Mouse (Mus musculus) gastrocnemius, postnatal 10 days (tissue): ENCODE measurements at regions not wholly inside any gene's neighbourhood (a gene's known extent, or its start where the extent isn't known, plus 50 kb on each side); places are given as distances from the start of the nearest gene placed in this dataset.
A peak's percentile ranks its signal among the peaks of the same experiment; 100 is the strongest.
"Not testable (repeated sequence)": the region's sequence is repeated elsewhere in the genome, so short reads cannot be mapped to it uniquely, and the experiment has no call there.

Experiments used
- DNase-seq: peaks from one replicate; pipeline ENCODE4 v3.0.0; 2021; ENCODE audit warnings: mixed read lengths
- microRNA-seq, 2 experiments: library from miRNA; unstranded; fragments of <30 nt; microRNA quantifications; one replicate each; pipeline ENCODE4 v1.2.0; 2021

- DNase-seq = peak; percentile 13
Measured at GRCm38 (mm10) chrX:103532620-103533199, 97.7 kb upstream of the Zcchc13 start.

- peak; percentile 21 for DNase-seq
Measured at GRCm38 (mm10) chrX:103533306-103533705, 97.1 kb upstream of the Zcchc13 start.

- no peak for DNase-seq
Measured at GRCm38 (mm10) chrX:103533831-103534230, 96.6 kb upstream of the Zcchc13 start.

GRCm38 (mm10) chrX:103546490-103547202, 83.7 kb upstream of the Zcchc13 start:
- DNase-seq = no peak

GRCm38 (mm10) chrX:103551304-103551703, 79.1 kb upstream of the Zcchc13 start:
- DNase-seq = peak; percentile 32

GRCm38 (mm10) chrX:103553196-103553595, 77.2 kb upstream of the Zcchc13 start:
- no peak for DNase-seq

GRCm38 (mm10) chrX:103553605-103554004, 76.8 kb upstream of the Zcchc13 start:
- DNase-seq = no peak

- not testable (repeated sequence) for DNase-seq
Measured at GRCm38 (mm10) chrX:103555041-103555986, 75.1 kb upstream of the Zcchc13 start.

- DNase-seq = no peak
Measured at GRCm38 (mm10) chrX:103556046-103556445, 74.3 kb upstream of the Zcchc13 start.

GRCm38 (mm10) chrX:103556681-103557490, 73.5 kb upstream of the Zcchc13 start:
- no peak for DNase-seq

- no peak for DNase-seq
Measured at GRCm38 (mm10) chrX:103557496-103557895, 72.9 kb upstream of the Zcchc13 start.

- DNase-seq = peak; percentile 59
Measured at GRCm38 (mm10) chrX:103563531-103564246, 66.7 kb upstream of the Zcchc13 start.

GRCm38 (mm10) chrX:103573344-103573743, 57.0 kb upstream of the Zcchc13 start:
- DNase-seq = no peak

GRCm38 (mm10) chrX:103579484-103579883, 50.9 kb upstream of the Zcchc13 start:
- DNase-seq = no peak

Small RNA genes in the stretch of these regions (microRNA-seq; reads per million reads assigned to microRNA genes)
- gene Mir374b = 0 reads per million in 2 experiments
- gene Mir374c = 0 reads per million in 2 experiments
- 161 to 251 reads per million in 2 experiments for gene Mir421
